Mouse (Mus musculus) right cerebral cortex, postnatal 14 days (tissue): ENCODE measurements around the gene Prrg4.
"Not testable (repeated sequence)": the region's sequence is repeated elsewhere in the genome, so short reads cannot be mapped to it uniquely, and the experiment has no call there.

Experiments used
- DNase-seq: peaks from one replicate; pipeline ENCODE4 v3.0.0; 2022

Gene Prrg4

DNA sequence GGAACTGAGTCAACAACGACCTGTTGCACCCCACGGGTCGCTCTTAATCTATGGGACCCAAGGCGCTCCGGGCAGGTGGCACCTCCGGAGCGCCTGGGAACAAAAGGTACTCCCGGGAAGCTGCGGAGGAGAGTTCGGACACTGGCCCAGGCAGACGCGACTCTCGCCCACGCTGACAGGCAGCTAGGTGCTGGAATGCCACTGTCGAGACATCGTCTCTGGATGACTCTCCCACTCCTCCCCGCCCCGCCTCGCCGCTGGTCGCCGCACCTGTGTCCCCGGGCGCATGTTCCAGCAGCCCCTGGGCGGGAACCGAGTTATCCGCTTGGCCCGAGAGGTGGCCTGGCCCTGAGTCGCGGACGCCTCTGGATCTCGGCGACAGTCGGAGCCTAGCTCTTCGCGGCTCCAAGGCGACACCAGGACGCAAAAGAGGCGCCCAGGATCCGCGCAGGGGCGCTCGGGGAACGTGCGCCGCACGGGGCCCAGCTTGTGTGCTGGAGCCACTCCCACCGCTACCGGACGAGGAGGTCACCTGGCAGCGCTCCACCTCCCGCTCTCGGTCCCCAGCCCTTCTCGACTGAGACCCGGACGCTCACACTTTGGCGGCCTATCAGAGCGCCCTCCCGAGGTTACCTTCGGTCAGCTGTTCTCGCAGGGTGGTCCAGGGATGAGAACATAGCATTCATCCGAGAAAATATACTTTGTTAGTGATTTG is at the start of gene Prrg4:
Gene Prrg4, minus strand, starts transcription at position 601 of the 715 bp plus-strand sequence.
- DNase-seq: peak; percentile 42

GRCm38 (mm10) chr2:104887882-104888566 is 38.3 kb upstream of the Prrg4 start:
- peak; percentile 76 for DNase-seq

DNA sequence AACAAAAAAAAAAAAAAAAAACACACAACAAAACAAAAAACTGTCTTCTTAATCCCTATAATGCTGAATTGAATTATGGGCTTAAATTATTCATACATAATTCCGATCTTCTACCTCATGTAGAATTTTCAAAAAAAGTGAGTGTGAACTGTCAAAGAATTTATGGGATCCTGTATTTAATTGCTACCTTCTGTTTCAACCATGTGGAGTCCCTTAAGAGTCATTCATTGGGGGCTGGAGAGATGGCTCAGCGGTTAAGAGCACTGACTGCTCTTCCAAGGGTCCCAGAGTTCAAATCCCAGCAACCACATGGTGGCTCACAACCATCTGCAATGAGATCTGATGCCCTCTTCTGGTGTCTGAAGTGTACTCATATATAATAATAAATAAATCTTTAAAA is 37.7 kb upstream of the Prrg4 start:
- not testable (repeated sequence) for DNase-seq

DNA sequence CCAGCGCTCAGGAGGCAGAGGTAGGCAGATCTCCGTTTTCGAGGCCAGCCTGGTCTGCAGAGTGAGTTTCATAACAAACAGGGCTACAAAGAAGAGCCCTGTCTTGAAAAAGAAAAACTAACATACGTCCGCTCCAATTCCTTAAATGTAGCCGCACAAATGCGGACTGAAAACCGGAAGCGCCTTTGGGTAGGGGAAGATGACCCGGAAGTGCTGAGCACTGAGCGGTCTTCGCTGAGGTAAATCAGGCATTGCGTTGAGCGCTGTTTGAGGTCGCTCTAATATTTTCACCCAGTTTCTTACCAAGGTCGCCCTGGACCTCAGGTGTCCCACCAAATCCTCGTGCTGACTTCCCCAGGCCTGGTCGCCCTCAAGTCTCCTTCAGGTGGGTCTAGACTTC is 36.4 kb upstream of the Prrg4 start:
- DNase-seq: no peak

- DNase-seq: no peak
Measured at GRCm38 (mm10) chr2:104878794-104879193, 29.1 kb upstream of the Prrg4 start.

DNA sequence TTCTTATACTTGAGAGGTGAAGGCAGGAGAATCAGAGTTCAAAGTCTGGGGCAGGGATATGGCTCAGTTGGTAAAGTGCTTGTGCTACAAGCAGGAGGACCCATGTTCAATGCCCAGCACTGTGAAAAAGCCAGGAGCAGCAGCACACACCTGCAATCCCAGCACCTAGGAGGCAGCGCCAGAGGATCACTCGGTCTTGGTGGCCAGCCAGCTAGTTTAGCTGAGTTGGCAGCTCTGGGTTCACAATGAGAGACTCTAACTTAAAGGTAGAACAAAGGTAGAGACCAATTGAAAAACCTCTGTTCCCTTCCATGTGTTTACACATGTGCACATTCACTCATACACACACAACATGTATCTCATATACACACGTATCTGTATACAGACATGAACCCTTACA is 19.4 kb upstream of the Prrg4 start:
- no peak for DNase-seq

- DNase-seq: no peak
Measured at GRCm38 (mm10) chr2:104867282-104867855, 17.7 kb upstream of the Prrg4 start, which contains the start of gene Ccdc73. Gene Ccdc73 (plus strand): TSS chr2:104867805.

DNA sequence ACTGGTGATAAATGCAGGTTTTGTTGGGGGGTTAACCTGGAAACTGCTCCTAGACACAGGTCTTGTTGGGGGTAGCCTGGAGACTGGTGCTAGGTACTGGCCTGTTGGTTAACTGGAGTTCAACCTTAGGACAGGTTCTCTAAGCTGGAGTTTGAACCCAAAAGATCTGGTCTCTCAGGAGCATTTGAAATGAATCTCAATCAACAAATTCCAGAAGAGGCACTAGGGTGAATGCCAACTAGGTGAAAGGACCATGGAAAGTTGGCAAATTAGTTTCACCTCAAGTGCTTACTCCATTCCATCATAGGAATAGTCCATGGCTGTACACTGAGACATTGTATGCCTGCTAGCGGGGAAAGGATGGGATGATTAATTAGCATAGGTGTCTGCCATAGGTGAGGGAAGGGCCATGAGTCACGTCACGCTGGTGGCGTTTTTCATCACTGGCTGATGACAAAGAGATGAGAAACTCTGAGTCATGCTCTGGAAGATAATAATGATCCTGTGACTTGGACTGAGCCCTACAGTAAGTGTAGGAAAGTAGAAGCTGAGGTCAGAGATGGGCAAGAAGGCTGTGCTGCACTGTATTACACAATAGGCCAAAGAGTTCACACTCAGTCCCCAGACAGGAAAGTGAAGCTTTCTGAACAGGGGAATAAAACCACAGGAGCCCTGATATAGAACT is 14.6 kb upstream of the Prrg4 start:
- DNase-seq: no peak

DNA sequence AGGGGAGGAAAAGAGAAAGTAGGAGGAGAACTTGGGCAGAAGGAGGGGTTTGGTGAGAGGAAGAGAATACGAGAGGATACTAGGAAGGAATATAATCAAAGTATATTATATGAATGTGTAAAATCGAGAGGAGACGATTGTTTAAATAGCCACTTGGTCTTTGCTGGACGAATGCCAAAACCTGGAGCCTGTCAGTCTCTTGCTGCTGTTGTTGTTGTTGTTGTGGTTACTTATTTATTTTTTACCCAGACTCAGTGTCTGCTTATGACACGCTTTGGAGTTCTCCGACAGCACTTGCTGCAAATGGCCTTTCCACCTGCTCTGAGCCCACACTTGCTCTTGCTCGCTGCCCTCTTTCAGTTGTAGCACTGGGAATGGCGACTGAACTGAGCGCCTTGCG is 10.8 kb upstream of the Prrg4 start:
- DNase-seq: no peak

DNA sequence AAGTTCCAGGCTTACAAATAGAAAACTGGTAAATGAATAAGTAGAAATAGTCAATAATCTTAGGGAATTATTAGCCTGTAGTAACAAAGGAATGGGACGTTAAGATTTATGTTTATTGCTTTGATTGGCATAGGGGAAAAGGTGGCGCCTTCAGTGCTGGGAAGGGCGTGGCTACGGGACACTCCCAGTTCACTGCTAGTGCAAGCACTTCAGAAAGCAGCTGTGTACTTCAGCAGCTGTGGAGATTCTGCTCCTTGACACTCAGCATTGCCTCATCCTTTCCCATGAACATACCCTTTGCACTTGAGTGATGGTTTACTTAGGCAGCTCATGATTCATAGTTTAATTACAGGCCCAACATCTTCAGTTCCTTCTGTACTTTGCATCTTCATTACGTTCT is 9.4 kb upstream of the Prrg4 start:
- no peak for DNase-seq

- DNase-seq: not testable (repeated sequence)
Measured at GRCm38 (mm10) chr2:104858083-104858482, 8.4 kb upstream of the Prrg4 start.

- no peak for DNase-seq
Measured at GRCm38 (mm10) chr2:104856218-104856617, 6.5 kb upstream of the Prrg4 start.

DNA sequence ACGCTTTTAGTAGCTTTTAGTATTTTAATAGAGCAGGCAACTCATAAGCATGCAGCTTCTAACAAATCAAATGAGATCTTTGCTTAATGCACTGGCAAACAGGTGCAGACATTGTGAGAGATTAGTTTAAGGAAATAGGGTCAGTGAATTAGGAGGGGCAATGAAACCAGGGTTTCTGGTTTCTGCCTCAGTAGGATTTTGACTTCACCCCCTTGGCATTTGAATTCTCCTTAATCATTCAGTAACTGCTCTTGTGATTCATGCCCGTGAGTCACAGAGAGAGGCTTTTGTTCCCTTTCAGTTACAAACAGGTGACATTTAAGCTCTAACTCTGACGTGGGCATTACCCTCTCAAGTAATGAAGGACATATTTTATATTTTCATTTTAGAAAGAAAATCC is 6.1 kb upstream of the Prrg4 start:
- DNase-seq: no peak

- DNase-seq: no peak
Measured at GRCm38 (mm10) chr2:104854836-104855235, 5.2 kb upstream of the Prrg4 start.

DNA sequence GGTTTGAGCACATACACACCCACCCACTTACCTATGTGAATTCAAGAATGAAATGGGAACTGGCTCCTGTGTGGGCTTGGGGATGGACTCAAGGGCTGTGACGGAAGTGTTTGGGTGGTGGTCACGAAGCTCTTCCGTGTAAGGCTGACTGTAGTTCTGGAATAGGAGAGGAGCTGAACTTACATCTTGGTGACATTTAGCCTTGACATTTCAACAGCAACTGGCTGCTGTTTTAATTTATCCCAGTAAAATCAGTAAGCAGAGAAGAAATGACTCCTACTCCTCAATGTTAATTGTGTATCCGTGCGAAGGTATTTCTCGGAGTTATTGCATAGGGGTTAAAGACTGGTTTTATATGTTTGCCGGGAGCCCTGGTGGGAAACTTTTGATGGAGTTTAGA is 2.9 kb upstream of the Prrg4 start:
- DNase-seq: no peak

DNA sequence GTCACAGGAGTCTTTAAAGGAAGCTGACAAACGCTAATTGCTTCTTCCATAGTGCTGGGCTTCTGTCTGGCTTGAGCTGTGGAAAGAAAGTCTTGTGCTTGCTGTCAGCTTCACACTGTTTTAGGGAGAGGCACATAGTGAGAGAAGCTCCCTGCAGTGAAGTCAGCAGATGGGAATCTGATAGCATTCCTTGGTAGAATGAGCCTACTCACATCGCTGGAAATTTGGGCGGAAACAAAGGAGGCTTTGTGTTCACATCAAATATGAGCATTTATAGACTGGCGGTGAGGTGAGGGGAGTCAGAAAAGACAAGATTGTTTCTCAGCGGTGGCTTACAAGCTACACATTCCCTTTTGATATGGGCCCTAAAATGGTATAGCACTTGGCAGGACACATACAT is 2.0 kb upstream of the Prrg4 start:
- DNase-seq: no peak

DNA sequence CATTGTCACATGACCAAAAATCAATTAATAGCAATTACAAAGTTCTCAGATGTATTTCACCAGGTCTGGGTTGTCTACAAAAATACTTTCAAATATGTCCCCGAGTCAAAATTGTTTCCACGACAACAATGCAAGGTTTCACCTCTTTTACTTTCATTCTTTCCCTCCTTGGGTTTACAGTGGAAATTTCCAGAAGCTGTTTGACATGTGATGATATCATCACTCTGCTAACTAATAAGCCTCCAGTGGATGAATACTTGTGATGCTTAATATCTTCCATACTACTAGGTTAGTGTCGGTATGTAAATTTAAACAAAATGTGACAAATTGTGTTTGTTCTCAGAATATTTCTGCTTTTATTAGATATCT is 299 bp upstream of the Prrg4 start:
- DNase-seq: no peak

- no peak for DNase-seq
Measured at GRCm38 (mm10) chr2:104848235-104849161, 1.2 kb downstream of the Prrg4 start.

DNA sequence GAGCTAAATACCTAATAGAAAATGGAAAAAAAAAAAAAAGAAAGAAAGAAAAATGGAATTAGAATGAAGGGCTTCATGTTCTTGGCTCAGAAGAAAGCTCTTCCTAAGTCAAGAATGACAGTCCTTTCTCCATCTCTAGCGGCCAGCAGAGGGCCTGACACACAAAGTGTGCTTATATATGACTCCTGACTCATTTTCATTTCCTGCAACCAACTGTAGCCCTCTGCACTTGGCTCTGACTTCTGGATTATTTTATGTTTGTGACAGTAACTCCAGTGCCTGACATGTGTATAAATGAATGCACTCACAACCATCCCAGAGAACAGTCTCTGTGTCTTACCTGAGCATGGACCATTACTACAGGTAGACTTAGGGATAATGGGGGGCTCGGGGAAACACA is 2.0 kb downstream of the Prrg4 start:
- DNase-seq: peak; percentile 12

DNA sequence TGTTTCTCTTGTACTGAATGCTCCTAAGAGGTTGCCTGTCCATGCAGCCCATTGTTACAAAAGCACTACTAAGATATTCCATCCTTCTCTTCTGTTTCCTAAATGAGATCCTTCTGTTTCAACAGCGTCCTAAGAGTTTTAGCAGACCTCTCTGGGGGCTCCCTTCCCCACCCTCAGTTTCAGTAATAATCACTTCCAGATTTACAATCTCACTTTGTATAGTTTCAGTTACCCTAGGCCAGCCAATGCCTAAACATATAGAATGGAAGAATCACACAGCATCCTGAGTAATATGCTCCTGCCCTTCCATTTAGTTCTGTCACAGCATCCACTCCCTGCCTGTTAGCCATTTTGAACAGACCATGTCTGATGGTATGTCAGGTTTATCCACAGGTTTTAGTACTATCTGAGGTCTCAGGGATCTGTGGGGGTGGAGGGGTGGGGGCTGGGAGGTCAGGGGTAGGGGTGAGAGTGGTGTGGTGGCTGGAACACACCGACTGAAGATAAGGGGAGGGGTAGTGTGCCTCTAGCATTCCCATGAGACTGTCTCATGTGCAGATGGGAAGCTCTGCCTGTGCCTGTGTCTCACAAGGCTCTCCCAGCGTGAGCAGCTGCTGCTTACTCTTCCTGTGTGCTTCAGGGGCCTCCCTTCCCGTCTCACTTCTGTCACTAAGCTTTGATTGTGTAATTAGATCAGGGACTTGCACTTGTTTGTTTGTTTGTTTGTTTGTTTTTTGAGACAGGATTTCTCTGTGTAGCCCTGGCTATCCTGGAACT is 2.9 kb downstream of the Prrg4 start:
- DNase-seq: no peak

GRCm38 (mm10) chr2:104842559-104842958 is 7.1 kb downstream of the Prrg4 start:
- DNase-seq: no peak

DNA sequence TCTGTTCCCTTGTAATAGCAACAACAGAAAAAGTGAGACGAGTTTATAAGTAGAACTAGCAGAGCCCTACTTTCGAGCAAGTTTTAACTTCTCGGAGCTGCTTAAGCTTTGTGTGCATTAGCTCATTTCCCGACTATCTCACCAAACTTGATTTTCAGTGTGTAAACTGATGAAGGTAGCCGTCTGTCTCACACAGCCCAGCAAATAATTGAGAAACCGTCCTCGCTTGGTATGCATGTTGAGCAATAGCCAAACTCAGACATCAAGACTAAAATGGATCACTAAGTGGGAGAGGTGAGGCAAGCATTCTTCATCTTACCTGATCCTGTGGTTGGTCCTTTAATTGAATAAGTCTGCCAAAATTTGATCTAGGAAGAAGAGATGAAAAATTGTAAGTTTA is 7.9 kb downstream of the Prrg4 start:
- DNase-seq: no peak
